Mouse (Mus musculus) kidney, embryonic 14.5 days (tissue): Measurements from ENCODE around the gene Nus1. TPM values are rescaled to one million over a fixed set of nuclear protein-coding genes. Genes with fewer than 3 reads are reported as not detected.

Experiments used
- ATAC-seq: fragments of 200-750 bp; cut with Nextera tagmentation; 2 replicates; pipeline ENCODE4 v1.8.0; 2017; ENCODE audit warnings: moderate number of reproducible peaks, mild to moderate bottlenecking, moderate TSS enrichment, moderate library complexity; ENCODE audit not compliant: low FRiP score, low TSS enrichment
- H3K27ac ChIP-seq: fragments of 300-500 bp; sonication (generic); 2 replicates; pipeline ENCODE4 v1.5.1; 2014; ENCODE audit warnings: low read depth, mild to moderate bottlenecking, low read length, moderate library complexity, mixed read lengths
- H3K27me3 ChIP-seq: fragments of 300-500 bp; sonication (generic); 2 replicates; pipeline ENCODE4 v1.6.1; 2014; ENCODE audit warnings: mild to moderate bottlenecking, low read length; ENCODE audit not compliant: control insufficient read depth, insufficient read depth
- H3K36me3 ChIP-seq: fragments of 300-500 bp; sonication (generic); 2 replicates; pipeline ENCODE4 v1.6.1; 2014; ENCODE audit warnings: low read length, mixed read lengths; ENCODE audit not compliant: control insufficient read depth, insufficient read depth
- H3K4me1 ChIP-seq: fragments of 300-500 bp; sonication (generic); 2 replicates; pipeline ENCODE4 v1.6.1; 2014; ENCODE audit warnings: low read length, mixed read lengths; ENCODE audit not compliant: control insufficient read depth, insufficient read depth
- H3K4me2 ChIP-seq: fragments of 300-500 bp; sonication (generic); replicated peaks from 2 replicates; pipeline ENCODE4 v1.6.1; 2014; ENCODE audit warnings: low read depth, mild to moderate bottlenecking, low read length
- H3K4me3 ChIP-seq: fragments of 300-500 bp; sonication (generic); 2 replicates; pipeline ENCODE4 v1.5.1; 2014; ENCODE audit warnings: mild to moderate bottlenecking, low read length
- H3K9ac ChIP-seq: fragments of 300-500 bp; sonication (generic); 2 replicates; pipeline ENCODE4 v1.6.1; 2014; ENCODE audit warnings: low read depth, mild to moderate bottlenecking, low read length, moderate library complexity
- H3K9me3 ChIP-seq: fragments of 300-500 bp; sonication (generic); 2 replicates; pipeline ENCODE4 v1.6.1; 2016; ENCODE audit warnings: low read length; ENCODE audit not compliant: control insufficient read depth
- WGBS: fragments of 180-500 bp; shearing (Covaris S2); extraction: QIAGEN DNeasy Blood & Tissue Kit; methylation state at CpG from one replicate; pipeline ENCODE4 v1.1.7; 2014; 5-methylcytosine and 5-hydroxymethylcytosine counted together
- polyA plus RNA-seq: library from polyadenylated mRNA; unstranded; fragments of >200 nt; fragmentation: Nextera tagmentation; extraction: Ambion mirVana; gene quantifications from 2 replicates; pipeline ENCODE4 v1.2.1, GENCODE M21; 2014

The Nus1 gene
- polyA plus RNA-seq, 1 experiment from 2014 or later: 18.5 TPM

- ATAC-seq: no peak
- H3K27ac ChIP-seq: no peak overlapping the region
- no peaks in the 10 kb centered on the region for H3K9me3 ChIP-seq
- no peak overlapping the region for H3K4me3 ChIP-seq
- H3K4me1 ChIP-seq: 0 out of 2 replicates have a peak, but pooled peaks cover 3% of the 10 kb centered on the region
- H3K9ac ChIP-seq: no peak overlapping the region
- whole genome bisulfite sequencing: 90% methylated on average over 1 of the region's 1 CpGs
- no peaks in the 10 kb centered on the region for H3K27me3 ChIP-seq
- H3K36me3 ChIP-seq: no peaks in the 10 kb centered on the region
- H3K4me2 ChIP-seq: no peak overlapping the region
Measured at GRCm38 (mm10) chr10:52383522-52383921, 33.8 kb upstream of the Nus1 start.

GRCm38 (mm10) chr10:52384823-52385610, 32.3 kb upstream of the Nus1 start:
- 0 out of 2 replicates have a peak, but pooled peaks cover 3% of the 10 kb centered on the region for H3K4me1 ChIP-seq
- no peaks in the 10 kb centered on the region for H3K27me3 ChIP-seq
- WGBS: 36% methylated on average over 8 of the region's 8 CpGs
- H3K4me2 ChIP-seq: no peak overlapping the region
- H3K4me3 ChIP-seq: no peak overlapping the region
- no peaks in the 10 kb centered on the region for H3K9me3 ChIP-seq
- H3K27ac ChIP-seq: no peak overlapping the region
- ATAC-seq: no peak
- no peaks in the 10 kb centered on the region for H3K36me3 ChIP-seq
- no peak overlapping the region for H3K9ac ChIP-seq

- Histone ChIP-seq H3K4me3 (no peak overlapping the region), H3K4me2 (no peak overlapping the region), H3K9me3 (no peaks in the 10 kb centered on the region), H3K27ac (no peak overlapping the region), H3K4me1 (0 out of 2 replicates have a peak, but pooled peaks cover 3% of the 10 kb centered on the region), H3K27me3 (no peaks in the 10 kb centered on the region), H3K9ac (no peak overlapping the region), H3K36me3 (no peaks in the 10 kb centered on the region)
- WGBS: 81% methylated on average over 4 of the region's 4 CpGs
- no peak for ATAC-seq
Measured at GRCm38 (mm10) chr10:52387192-52387591, 30.2 kb upstream of the Nus1 start.

GRCm38 (mm10) chr10:52388922-52389430, 28.4 kb upstream of the Nus1 start, which contains the start of gene Nepn:
TSS of gene Nepn (plus strand) at chr10:52388972.
- no peaks in the 10 kb centered on the region for H3K27me3 ChIP-seq
- H3K9ac ChIP-seq: no peak within 1 kb of the TSS
- no peak within 1 kb of the TSS for H3K27ac ChIP-seq
- 77% methylated on average over 5 of the region's 5 CpGs for WGBS
- H3K36me3 ChIP-seq: no peaks in the 10 kb centered on the region
- no peaks in the 10 kb centered on the region for H3K9me3 ChIP-seq
- H3K4me2 ChIP-seq: no peak within 1 kb of the TSS
- no peaks in the 10 kb centered on the region for H3K4me1 ChIP-seq
- no peak within 1 kb of the TSS for H3K4me3 ChIP-seq
- ATAC-seq: no peak

- Histone ChIP-seq H3K4me2 (no peak overlapping the region), H3K27ac (no peak overlapping the region), H3K27me3 (no peaks in the 10 kb centered on the region), H3K9me3 (no peaks in the 10 kb centered on the region), H3K36me3 (no peaks in the 10 kb centered on the region), H3K9ac (no peak overlapping the region), H3K4me1 (no peaks in the 10 kb centered on the region), H3K4me3 (no peak overlapping the region)
- no peak for ATAC-seq
- 66% methylated on average over 3 of the region's 3 CpGs for WGBS
Measured at GRCm38 (mm10) chr10:52389438-52389837, 27.9 kb upstream of the Nus1 start.

GRCm38 (mm10) chr10:52391208-52391607, 26.1 kb upstream of the Nus1 start:
- no peak overlapping the region for H3K27ac ChIP-seq
- no peaks in the 10 kb centered on the region for H3K36me3 ChIP-seq
- no peaks in the 10 kb centered on the region for H3K9me3 ChIP-seq
- H3K27me3 ChIP-seq: no peaks in the 10 kb centered on the region
- no peak for ATAC-seq
- H3K4me3 ChIP-seq: no peak overlapping the region
- H3K4me1 ChIP-seq: no peaks in the 10 kb centered on the region
- no peak overlapping the region for H3K4me2 ChIP-seq
- WGBS: 85% methylated on average over 2 of the region's 2 CpGs
- no peak overlapping the region for H3K9ac ChIP-seq

GRCm38 (mm10) chr10:52396647-52397046, 20.7 kb upstream of the Nus1 start:
- no peak for ATAC-seq
- H3K27me3 ChIP-seq: no peaks in the 10 kb centered on the region
- H3K27ac ChIP-seq: no peak overlapping the region
- no peaks in the 10 kb centered on the region for H3K9me3 ChIP-seq
- H3K4me2 ChIP-seq: no peak overlapping the region
- 89% methylated on average over 3 of the region's 3 CpGs for WGBS
- H3K36me3 ChIP-seq: no peaks in the 10 kb centered on the region
- no peaks in the 10 kb centered on the region for H3K4me1 ChIP-seq
- no peak overlapping the region for H3K9ac ChIP-seq
- no peak overlapping the region for H3K4me3 ChIP-seq

GRCm38 (mm10) chr10:52398715-52399114, 18.6 kb upstream of the Nus1 start:
- H3K4me1 ChIP-seq: no peaks in the 10 kb centered on the region
- no peak overlapping the region for H3K4me2 ChIP-seq
- WGBS: 81% methylated on average over 2 of the region's 2 CpGs
- no peak overlapping the region for H3K27ac ChIP-seq
- H3K36me3 ChIP-seq: no peaks in the 10 kb centered on the region
- H3K27me3 ChIP-seq: no peaks in the 10 kb centered on the region
- H3K9me3 ChIP-seq: no peaks in the 10 kb centered on the region
- no peak overlapping the region for H3K9ac ChIP-seq
- H3K4me3 ChIP-seq: no peak overlapping the region
- ATAC-seq: no peak

- H3K9ac ChIP-seq: no peak overlapping the region
- ATAC-seq: no peak
- H3K4me1 ChIP-seq: no peaks in the 10 kb centered on the region
- no peak overlapping the region for H3K4me2 ChIP-seq
- H3K36me3 ChIP-seq: no peaks in the 10 kb centered on the region
- 67% methylated on average over 3 of the region's 3 CpGs for whole genome bisulfite sequencing
- no peak overlapping the region for H3K27ac ChIP-seq
- no peaks in the 10 kb centered on the region for H3K9me3 ChIP-seq
- no peaks in the 10 kb centered on the region for H3K27me3 ChIP-seq
- H3K4me3 ChIP-seq: no peak overlapping the region
Measured at GRCm38 (mm10) chr10:52399722-52400121, 17.6 kb upstream of the Nus1 start.
